Mouse (Mus musculus): ENCODE results near the gene Cox7a2. TPM values are rescaled to one million over a fixed set of nuclear protein-coding genes. Genes with fewer than 3 reads are reported as not detected.
A peak's percentile ranks its signal among the peaks of the same experiment; 100 is the strongest.

Cox7a2 gene
- polyA plus RNA-seq, 1 experiment from 2014 or later: 735 TPM

- H3K36me3 ChIP-seq: no peaks in the 10 kb centered on the region
- no peak overlapping the region for H3K4me3 ChIP-seq
- peaks cover 37% of the 10 kb centered on the region for H3K4me1 ChIP-seq
- no peak overlapping the region for H3K9ac ChIP-seq (replicated peaks)
- no peak overlapping the region for H3K27ac ChIP-seq (replicated peaks)
- H3K9me3 ChIP-seq: no peaks in the 10 kb centered on the region
- 37% methylated on average over 9 of the region's 9 CpGs for WGBS
- H3K4me2 ChIP-seq (replicated peaks): peak overlapping the region; percentile 95; the same call in 1 of the 2 replicates
- H3K27me3 ChIP-seq: peaks cover 31% of the 10 kb centered on the region
- no peak for ATAC-seq (replicated peaks)
Measured at GRCm38 (mm10) chr9:79720143-79720542, 39.5 kb downstream of the Cox7a2 start.

DNA sequence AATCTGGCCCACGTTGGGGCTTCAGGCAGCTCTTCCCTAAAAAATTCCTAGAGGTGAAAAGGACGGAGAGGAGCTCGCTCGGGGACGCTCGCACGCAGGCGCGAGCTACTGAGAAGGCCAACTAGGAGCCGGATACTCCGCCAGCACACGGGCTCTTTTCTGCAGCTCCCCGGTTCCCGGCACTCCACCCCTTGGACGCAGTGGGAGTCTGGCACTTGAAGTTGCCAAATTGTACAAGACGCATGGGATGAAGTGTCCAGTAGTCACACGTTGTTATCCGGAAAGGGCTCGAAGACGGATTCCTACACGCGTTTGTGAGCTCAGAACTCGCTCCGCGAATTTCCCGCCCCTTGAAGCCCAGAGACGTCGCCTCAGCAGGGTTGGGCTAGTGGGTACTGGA lies 40.2 kb downstream of the Cox7a2 start:
- ATAC-seq (replicated peaks): no peak
- 1% methylated on average over 28 of the region's 28 CpGs for WGBS
- H3K9me3 ChIP-seq: no peaks in the 10 kb centered on the region

DNA sequence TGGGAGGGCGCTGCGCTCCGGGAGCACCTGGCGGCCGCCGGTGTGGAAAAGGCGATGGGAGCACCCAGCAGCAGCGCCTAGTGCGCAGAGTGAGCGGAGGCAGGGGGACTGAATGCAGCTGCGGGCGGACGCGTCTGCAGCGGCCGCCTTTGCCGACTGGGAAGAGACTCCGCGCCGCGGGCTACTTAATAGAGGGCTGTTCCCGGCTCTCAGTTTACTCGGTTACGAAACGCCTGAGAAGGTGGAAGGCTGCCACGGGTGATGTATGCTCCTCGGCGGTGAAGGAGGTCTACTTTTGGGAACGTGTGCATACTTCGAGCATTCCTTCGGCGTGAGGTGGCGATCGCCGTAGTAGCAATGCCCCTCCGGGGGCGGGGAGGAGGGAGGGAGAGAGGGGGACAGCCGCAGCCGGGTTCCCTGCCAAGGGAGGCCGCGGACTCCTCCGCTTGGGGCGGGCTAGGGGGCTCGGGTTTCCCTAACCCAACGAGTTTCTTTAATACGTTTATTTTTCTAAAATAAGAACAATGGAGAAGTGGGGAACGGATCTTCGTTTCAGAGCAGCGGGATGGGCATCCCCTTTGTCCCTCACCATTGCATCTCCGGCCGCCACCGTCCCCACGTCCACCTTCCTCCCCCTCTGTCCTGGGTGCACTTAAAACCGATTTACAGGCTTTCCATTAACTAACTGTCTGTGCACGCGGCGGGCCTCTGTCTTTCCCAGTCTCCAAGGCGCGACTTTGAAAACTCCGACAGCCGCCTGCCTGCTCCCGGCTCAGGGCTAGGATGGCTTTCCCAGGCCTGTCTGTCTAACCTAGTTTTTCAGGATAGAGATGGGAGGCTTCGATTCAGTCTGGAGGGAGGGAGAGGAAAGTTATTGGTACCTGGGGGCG lies 41.0 kb downstream of the Cox7a2 start, which contains the start of gene Col12a1:
Gene Col12a1 (minus strand): TSS at position 351 of the 890 bp plus-strand sequence.
- Histone ChIP-seq H3K4me3 (peak within 1 kb of the TSS; percentile 44), H3K9me3 (no peaks in the 10 kb centered on the region), H3K9ac (replicated peaks) (peak within 1 kb of the TSS; percentile 50), H3K36me3 (no peaks in the 10 kb centered on the region), H3K27me3 (peaks cover 31% of the 10 kb centered on the region), H3K27ac (replicated peaks) (no peak within 1 kb of the TSS), H3K4me1 (peaks cover 48% of the 10 kb centered on the region), H3K4me2 (replicated peaks) (peak within 1 kb of the TSS; percentile 95)
- WGBS: under 1% methylated on average over 64 of the region's 64 CpGs
- peak; percentile 57 for ATAC-seq (replicated peaks)

More for the DNA sequence above, 40.2 kb downstream of the Cox7a2 start:
- Histone ChIP-seq H3K4me2 (replicated peaks) (peak overlapping the region; percentile 95), H3K9ac (replicated peaks) (peak overlapping the region; percentile 10; the same call in 1 of the 2 replicates), H3K4me1 (peaks cover 44% of the 10 kb centered on the region), H3K4me3 (peak overlapping the region; percentile 44), H3K36me3 (no peaks in the 10 kb centered on the region), H3K27me3 (peaks cover 31% of the 10 kb centered on the region), H3K27ac (replicated peaks) (no peak overlapping the region)

- H3K4me1 ChIP-seq: peaks cover 48% of the 10 kb centered on the region
- H3K27ac ChIP-seq (replicated peaks): no peak overlapping the region
- H3K4me2 ChIP-seq (replicated peaks): peak overlapping the region; percentile 95
- no peaks in the 10 kb centered on the region for H3K9me3 ChIP-seq
- H3K9ac ChIP-seq (replicated peaks): peak overlapping the region; percentile 50
- peak overlapping the region; percentile 44 for H3K4me3 ChIP-seq
- ATAC-seq (replicated peaks): no peak; the same call in 1 of the 2 replicates
- H3K27me3 ChIP-seq: peaks cover 31% of the 10 kb centered on the region
- no peaks in the 10 kb centered on the region for H3K36me3 ChIP-seq
- 1% methylated on average over 22 of the region's 22 CpGs for WGBS
Measured at GRCm38 (mm10) chr9:79717836-79718475, 41.7 kb downstream of the Cox7a2 start.

- H3K27me3 ChIP-seq: peaks cover 31% of the 10 kb centered on the region
- no peaks in the 10 kb centered on the region for H3K36me3 ChIP-seq
- no peak overlapping the region for H3K27ac ChIP-seq (replicated peaks)
- peak overlapping the region; percentile 95 for H3K4me2 ChIP-seq (replicated peaks)
- ATAC-seq (replicated peaks): peak; percentile 36
- 0 out of 2 replicates have a peak overlapping the region, but pooled peaks have one; percentile 22 for H3K9ac ChIP-seq (replicated peaks)
- 5% methylated on average over 23 of the region's 23 CpGs for WGBS
- H3K4me1 ChIP-seq: peaks cover 48% of the 10 kb centered on the region
- no peaks in the 10 kb centered on the region for H3K9me3 ChIP-seq
- H3K4me3 ChIP-seq: peak overlapping the region; percentile 44
Measured at GRCm38 (mm10) chr9:79716909-79717835, 42.5 kb downstream of the Cox7a2 start.

GRCm38 (mm10) chr9:79716496-79716895 lies 43.2 kb downstream of the Cox7a2 start:
- no peak for ATAC-seq (replicated peaks)
- Histone ChIP-seq H3K9me3 (no peaks in the 10 kb centered on the region), H3K4me1 (peaks cover 48% of the 10 kb centered on the region), H3K4me2 (replicated peaks) (peak overlapping the region; percentile 95), H3K36me3 (no peaks in the 10 kb centered on the region), H3K9ac (replicated peaks) (0 out of 2 replicates have a peak overlapping the region, but pooled peaks have one; percentile 10), H3K27ac (replicated peaks) (no peak overlapping the region), H3K27me3 (peaks cover 31% of the 10 kb centered on the region), H3K4me3 (peak overlapping the region; percentile 44)
- 27% methylated on average over 5 of the region's 5 CpGs for WGBS

DNA sequence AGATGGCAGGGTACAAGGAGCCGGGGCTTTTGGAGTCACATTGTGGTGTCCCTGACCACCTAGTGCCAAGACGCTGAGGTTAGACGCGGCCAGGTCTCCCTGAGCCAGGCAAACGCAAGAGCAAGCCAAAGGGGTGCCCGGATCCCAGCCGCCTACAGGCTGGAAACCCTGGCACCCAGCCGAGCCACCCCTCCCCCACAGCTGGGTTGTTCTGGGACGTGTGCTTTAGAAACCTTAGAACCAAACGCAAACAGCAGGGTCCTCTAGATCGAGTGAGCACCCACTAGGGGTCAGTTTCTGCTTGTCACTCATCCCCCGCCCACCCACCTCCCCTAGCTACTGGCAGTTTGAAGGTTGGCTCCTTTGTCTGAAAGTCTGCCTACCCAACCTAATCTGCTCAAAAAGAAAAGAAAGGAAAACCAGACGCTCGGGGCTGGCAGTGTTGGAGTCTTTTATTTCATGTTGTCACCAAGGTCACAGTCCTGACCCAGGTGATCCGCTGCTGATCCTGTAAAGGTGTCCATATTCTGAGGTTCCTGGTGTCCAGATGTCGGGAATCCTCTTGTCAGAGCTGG lies 45.1 kb downstream of the Cox7a2 start:
- Histone ChIP-seq H3K27ac (replicated peaks) (no peak overlapping the region), H3K4me2 (replicated peaks) (peak overlapping the region; percentile 44), H3K27me3 (peaks cover 16% of the 10 kb centered on the region), H3K4me3 (peak overlapping the region; percentile 28), H3K9ac (replicated peaks) (0 out of 2 replicates have a peak overlapping the region, but pooled peaks have one; percentile 28), H3K9me3 (no peaks in the 10 kb centered on the region), H3K36me3 (no peaks in the 10 kb centered on the region), H3K4me1 (peaks cover 42% of the 10 kb centered on the region)
- ATAC-seq (replicated peaks): peak; percentile 55
- WGBS: 2% methylated on average over 16 of the region's 16 CpGs

Other genes with a start within 250 kb of the Cox7a2 start
- 6.1 and 6.4 TPM in 2 replicates for gene Col12a1, start 41.0 kb downstream of the Cox7a2 start, polyA plus RNA-seq (2015; fragmentation: Nextera tagmentation; extraction: Ambion mirVana)
- gene Tmem30a, start 33.6 kb upstream of the Cox7a2 start, polyA plus RNA-seq (2015; fragmentation: Nextera tagmentation; extraction: Ambion mirVana): 105 and 110 TPM in 2 replicates